ENCODE assay signal across 23 mouse cellular contexts in the genomic region with DNA sequence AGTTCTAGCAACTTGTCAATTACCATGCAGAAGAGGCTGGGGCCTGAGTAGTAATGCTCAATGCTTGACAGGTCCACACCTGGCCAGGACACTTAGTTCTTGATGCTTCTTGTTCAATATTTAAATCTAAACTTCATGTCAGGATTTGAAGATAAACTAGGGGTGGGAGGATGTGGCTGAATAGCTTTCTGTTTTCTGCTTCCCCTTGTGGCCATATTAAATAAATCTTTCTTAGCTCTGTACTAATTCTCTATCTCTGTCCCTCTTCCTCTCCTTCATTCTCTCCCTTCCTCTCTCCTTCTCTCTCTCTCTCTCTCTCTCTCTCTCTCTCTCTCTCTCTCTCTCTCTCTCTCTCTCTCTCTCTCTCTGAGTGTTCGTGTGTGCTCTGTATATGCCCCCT.
DNase-seq lines count a peak whose midpoint lies in the region; ATAC-seq and TF ChIP-seq lines count a peak whose summit lies in the region.
"Had no signal": no experiment of that assay in that cellular context is flagged by ENCODE, and none has a peak within 500 bp of the region (broad histone marks: within the 10 kb centered on the region; RNA-seq: fewer than 3 reads in every experiment).

No protein-coding gene starts in this region.

- H3K27me3 ChIP-seq in kidney, postnatal 0 days (ENCODE audit: insufficient read depth, low read length), result no peaks in the 10 kb centered on the region
- no peaks in the 10 kb centered on the region for H3K27me3 ChIP-seq in lung, embryonic 15.5 days
- no peaks in the 10 kb centered on the region for H3K27me3 ChIP-seq in E14TG2a.4 (ENCODE audit: insufficient read depth, low read length)
- H3K27me3 ChIP-seq: hindbrain, embryonic 13.5 days; limb, embryonic 12.5 days; neural tube, embryonic 15.5 days had no signal

- no peak overlapping the region for H3K27ac ChIP-seq in kidney, postnatal 0 days
- peak overlapping the region; percentile 55; the same call in 1 of the 2 replicates for H3K27ac ChIP-seq in lung, embryonic 15.5 days
- H3K27ac ChIP-seq: hindbrain, embryonic 13.5 days; limb, embryonic 12.5 days; midbrain, embryonic 10.5 days; neural tube, embryonic 15.5 days had no signal

- DNase-seq in kidney, postnatal 0 days (ENCODE audit: low spot score), result peak; percentile 56
- DNase-seq in kidney, adult 8-10 months, result no peak
- no peak for DNase-seq in lung, postnatal 10 days
- DNase-seq: adrenal gland, adult 2 months; B cell, adult 2 months; cerebellum, adult 2 months; cerebellum, postnatal 14 days; gastrocnemius, postnatal 10 days; heart, postnatal 36 days; kidney, adult 18-20 months; kidney, postnatal 4 days; layer of hippocampus, adult 9-11 months; retina, postnatal 1 day; right cerebral cortex, postnatal 14 days had no signal

- 73% methylated on average over 1 of the region's 1 CpGs for whole genome bisulfite sequencing in kidney, postnatal 0 days
- whole genome bisulfite sequencing in lung, embryonic 15.5 days, result 71% methylated on average over 1 of the region's 1 CpGs

- TF ChIP-seq CTCF in kidney, postnatal 0 days (IDR thresholded peaks at IDR 0.05; ENCODE audit: low read depth), result peak; percentile 46
- TF ChIP-seq CTCF in E14TG2a.4 (conservative IDR thresholded peaks at IDR 0.05; ENCODE audit: low read length), result 0 out of 2 replicates have a peak, but pooled peaks have one; percentile 1

- H3K4me2 ChIP-seq in kidney, postnatal 0 days (ENCODE audit: low read length), result no peak overlapping the region
- H3K4me2 ChIP-seq in lung, embryonic 15.5 days, result no peak overlapping the region
- H3K4me2 ChIP-seq: hindbrain, embryonic 13.5 days; limb, embryonic 12.5 days; neural tube, embryonic 15.5 days had no signal

- no peaks in the 10 kb centered on the region for H3K9me3 ChIP-seq in kidney, postnatal 0 days (replicated peaks; ENCODE audit: low read length)
- no peaks in the 10 kb centered on the region for H3K9me3 ChIP-seq in lung, embryonic 15.5 days
- H3K9me3 ChIP-seq in E14TG2a.4 (ENCODE audit: low read length), result peaks cover 10% of the 10 kb centered on the region
- H3K9me3 ChIP-seq: hindbrain, embryonic 13.5 days; limb, embryonic 12.5 days; midbrain, embryonic 10.5 days; neural tube, embryonic 15.5 days had no signal

- no peak overlapping the region for H3K9ac ChIP-seq in kidney, postnatal 0 days (ENCODE audit: low read depth, low read length)
- H3K9ac ChIP-seq in lung, embryonic 15.5 days, result no peak overlapping the region
- H3K9ac ChIP-seq: hindbrain, embryonic 13.5 days; limb, embryonic 12.5 days; neural tube, embryonic 15.5 days had no signal

- no peaks in the 10 kb centered on the region for H3K36me3 ChIP-seq in kidney, postnatal 0 days (ENCODE audit: insufficient read depth, low read length)
- H3K36me3 ChIP-seq in lung, embryonic 15.5 days, result no peaks in the 10 kb centered on the region
- H3K36me3 ChIP-seq in E14TG2a.4 (ENCODE audit: insufficient read depth, low read length), result no peaks in the 10 kb centered on the region
- H3K36me3 ChIP-seq: hindbrain, embryonic 13.5 days; limb, embryonic 12.5 days; midbrain, embryonic 10.5 days; neural tube, embryonic 15.5 days had no signal

- no peak overlapping the region for H3K4me3 ChIP-seq in kidney, postnatal 0 days (replicated peaks; ENCODE audit: low read depth, low read length)
- no peak overlapping the region for H3K4me3 ChIP-seq in lung, embryonic 15.5 days
- no peak overlapping the region for H3K4me3 ChIP-seq in E14TG2a.4 (replicated peaks; ENCODE audit: low read length)
- H3K4me3 ChIP-seq: erythroblast, embryonic 14.5 days; hindbrain, embryonic 13.5 days; limb, embryonic 12.5 days; midbrain, embryonic 10.5 days; neural tube, embryonic 15.5 days had no signal

- no peak for ATAC-seq in kidney, postnatal 0 days (replicated peaks; ENCODE audit: low FRiP score, low read depth)
- ATAC-seq in lung, embryonic 15.5 days (ENCODE audit: borderline replicate concordance, extremely low read depth, low FRiP score, low TSS enrichment), result no peak
- 0 out of 2 replicates have a peak, but pooled peaks have one; percentile 42 for ATAC-seq in megakaryocyte progenitor cell, adult 5-6 weeks (replicated peaks; ENCODE audit: poor library complexity)
- ATAC-seq: activated CD4-positive, CD25-positive, alpha-beta regulatory T cell, adult 4 months had no signal

- no peaks in the 10 kb centered on the region for H3K4me1 ChIP-seq in kidney, postnatal 0 days (replicated peaks; ENCODE audit: insufficient read depth, low read length)
- H3K4me1 ChIP-seq in lung, embryonic 15.5 days, result peaks cover 29% of the 10 kb centered on the region
- peaks cover 17% of the 10 kb centered on the region for H3K4me1 ChIP-seq in E14TG2a.4 (replicated peaks; ENCODE audit: low read depth, low read length)
- H3K4me1 ChIP-seq: hindbrain, embryonic 13.5 days; neural tube, embryonic 15.5 days had no signal
